Mouse (Mus musculus): ENCODE data around the gene Smad6.

Gene Smad6

DNA sequence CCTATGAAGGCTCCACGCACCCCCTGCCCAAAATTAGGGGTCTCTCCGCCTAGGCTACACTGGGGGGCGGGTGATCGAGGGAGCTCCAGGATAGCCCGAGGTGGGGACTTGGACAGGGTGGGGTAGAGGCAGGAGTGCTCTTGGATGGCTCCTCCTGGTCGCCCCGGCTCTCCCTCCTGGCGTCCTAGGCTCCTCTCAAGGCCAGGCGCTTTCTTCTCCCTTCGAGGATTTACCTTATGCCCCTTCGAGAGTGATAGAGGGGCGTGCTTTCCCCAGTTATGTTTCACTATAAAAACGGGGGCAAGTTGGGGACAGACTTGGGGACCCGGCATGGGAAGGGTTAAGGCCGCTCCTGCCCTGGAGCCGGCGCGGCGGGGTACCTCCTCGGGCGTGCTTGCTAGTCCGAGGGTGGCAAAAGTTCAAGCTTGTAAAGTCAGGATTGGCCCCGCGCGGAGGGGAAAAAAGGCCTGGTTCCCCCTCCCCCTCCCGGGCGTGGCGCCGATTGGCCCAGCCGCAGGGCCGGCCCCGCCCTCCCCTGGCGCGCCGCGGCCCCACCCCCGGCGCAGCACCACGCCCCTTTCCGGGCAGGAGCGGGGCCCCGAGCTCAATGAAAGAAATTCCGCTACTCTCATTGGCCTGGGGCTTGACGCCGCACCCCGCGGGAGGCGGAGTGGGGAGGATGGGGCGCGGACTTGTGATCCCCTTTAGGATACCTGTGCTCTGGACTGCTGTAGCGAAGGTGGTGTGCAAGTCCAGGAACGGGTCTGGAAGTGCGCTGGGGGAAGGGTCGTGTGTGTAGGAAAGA, 905 bp upstream of the Smad6 start:
- peak; percentile 98 for DNase-seq (ENCODE audit: low read depth, low spot score)

DNA sequence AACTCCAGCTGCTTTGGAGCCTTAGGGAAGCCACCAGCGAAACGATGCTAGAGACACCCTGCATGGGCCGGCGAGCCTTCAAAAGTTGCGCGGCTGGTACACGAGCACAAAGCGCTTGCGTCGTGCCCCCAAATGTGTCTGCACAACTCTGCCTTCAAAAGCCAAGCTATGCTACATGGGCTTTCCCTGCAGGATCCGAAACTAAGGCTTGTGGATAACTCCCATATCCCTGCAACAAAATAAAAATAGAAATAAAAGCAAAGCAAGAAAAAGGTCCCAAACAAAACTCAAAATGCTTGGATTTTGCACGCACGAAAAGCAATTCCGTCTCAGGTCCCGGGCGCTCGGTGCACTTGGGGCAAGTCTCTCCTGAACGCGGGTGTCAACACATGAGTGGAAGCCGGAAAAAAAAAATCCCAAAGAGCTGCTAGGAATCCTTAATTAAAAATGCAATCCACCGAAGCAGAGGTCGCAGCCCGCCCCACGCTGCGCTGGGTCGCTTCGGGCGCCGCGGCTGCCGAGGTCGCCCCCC, 474 bp downstream of the Smad6 start:
- DNase-seq (ENCODE audit: low read depth, low spot score) = peak; percentile 39

DNA sequence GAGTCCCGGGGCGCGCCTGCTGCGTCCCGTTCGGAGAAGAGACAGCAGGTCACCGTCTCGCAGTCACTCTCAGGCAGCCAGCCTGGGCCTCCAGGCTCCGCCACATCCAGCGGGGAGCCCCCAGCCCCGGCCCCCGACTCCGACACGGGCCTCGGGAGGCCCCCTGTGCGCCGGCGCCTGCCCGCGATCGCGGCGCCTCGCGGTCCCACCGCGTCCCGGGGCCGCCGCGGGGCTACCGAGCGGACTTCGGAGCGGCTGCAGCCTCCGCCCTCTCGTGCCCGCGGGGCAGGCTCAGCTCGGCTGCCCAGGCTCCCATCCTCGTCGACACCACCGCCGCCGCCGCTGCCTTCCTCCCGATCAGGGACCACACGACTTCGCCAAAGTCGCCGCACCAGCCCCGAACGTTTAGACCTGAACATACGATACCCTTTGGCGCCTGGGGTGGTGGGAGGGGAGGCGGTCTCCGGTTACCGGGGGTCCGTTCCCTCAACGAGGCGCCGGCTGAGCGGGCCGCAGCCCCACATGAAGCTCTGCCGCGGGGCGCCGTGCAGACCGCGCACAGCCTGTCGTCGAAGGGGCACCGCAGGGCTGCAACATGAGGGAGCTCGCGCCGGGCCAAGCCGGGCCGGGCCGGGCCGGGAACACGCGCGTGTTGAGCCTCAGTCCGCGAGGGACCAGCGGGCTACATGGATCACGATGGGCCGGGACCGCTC, 1.1 kb downstream of the Smad6 start:
- no peak for DNase-seq (ENCODE audit: low read depth, low spot score)

DNA sequence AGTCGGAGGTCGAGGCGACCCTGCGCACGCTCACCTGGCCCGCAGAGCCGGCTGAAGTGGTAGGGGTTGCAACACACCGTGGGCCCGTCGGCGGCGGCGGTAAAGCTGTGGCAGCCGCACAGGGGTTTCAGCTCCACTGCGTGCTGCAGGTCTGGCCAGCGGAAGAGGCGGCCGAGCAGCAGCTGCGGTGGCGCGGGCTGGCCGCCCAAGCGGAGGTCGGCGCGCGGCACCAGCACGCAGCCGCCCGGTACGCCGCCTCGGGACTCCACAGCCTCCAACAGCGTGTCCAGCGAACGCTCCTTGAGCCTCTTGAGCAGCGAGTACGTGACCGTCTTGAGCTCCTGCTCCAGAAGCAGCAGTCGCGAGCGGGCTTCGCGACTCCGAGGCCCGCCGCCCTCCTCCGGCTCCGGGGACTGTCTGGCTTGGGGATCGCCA, 1.7 kb downstream of the Smad6 start:
- DNase-seq (ENCODE audit: low read depth, low spot score) = no peak

DNA sequence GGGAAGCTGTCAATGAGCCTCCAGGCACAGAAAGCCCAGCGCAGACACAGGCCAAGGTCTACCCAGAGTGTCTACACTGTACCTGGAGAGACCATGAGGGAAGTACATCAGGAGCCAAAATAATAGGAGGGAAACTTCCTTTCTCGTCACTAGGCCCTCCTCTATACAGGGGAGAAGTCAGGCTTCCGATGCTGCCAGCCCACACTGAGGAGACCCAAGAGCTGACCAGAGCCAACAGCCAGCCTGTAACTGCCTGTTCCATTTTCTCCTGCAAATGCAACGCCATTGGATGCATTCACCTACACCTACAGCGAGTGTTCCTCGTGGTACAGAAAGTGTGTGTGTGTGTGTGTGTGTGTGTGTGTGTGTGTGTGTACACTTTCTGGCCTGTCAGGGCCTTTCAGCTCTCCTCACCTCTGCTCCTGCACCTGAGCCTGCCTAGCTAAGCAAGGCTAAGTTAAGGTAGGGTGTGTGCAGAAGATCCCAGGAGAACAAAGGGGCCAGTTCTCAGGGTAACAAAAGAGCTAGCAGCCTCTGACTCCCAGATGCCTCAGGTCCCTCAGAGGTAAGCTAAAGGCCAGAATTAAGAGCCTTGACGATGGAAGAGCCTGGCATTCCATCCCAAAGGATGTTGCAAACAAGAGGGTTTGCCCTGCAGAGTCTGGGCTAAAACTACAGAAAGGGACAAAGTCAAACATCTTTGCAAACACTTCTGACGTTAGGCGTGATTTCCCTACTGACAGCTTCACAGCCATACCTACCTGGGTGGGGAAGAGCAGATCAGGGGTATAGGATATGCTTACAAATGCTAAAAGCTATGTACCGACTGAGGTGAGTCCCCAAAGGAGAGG, 2.6 kb downstream of the Smad6 start:
- DNase-seq (ENCODE audit: low read depth, low spot score) = peak; percentile 54

DNA sequence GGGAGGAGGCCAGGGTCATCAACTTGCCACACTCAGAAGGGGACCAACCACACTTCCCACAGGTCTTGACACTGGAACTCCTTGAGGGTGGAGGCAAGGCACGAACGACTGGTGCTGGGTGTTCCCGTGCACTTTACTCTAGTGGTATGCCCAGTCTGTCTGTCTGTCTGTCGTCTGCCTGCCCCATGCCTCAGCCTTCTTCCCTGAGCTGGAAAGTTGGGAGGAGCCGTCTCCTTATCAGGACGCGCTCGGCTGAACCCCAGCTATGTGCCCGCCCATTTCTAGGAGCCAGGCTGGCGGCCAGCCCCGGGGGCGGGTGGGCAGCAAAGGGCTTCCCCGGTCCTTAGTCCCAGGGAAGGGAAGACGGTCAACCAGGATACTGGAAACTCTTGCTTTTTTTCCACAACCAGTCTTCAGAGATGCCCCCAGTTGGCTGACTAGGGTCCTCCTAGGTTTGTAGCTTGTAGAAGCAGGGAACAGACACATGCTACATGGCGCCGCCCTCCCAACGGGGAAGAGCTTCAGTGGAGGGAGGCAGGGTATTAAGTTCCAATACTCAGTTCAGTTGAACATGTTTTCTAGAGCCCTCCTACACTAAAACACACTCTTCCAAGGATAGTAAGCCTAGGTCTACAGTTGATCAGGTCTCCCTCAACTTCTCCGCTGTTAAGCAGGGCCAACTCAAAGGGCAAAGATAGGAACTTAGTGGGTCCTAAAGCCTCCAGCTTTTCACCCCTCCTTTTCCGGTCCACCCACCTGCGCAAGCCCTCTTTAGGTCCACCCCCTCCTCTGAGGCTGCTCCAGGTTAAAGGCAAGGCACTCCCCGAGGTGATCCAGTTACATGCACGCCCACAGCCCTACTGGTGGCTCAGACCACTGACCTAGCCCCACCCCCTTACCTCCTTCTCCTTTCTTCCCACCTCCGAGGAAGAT, 3.7 kb downstream of the Smad6 start:
- peak; percentile 98 for DNase-seq (ENCODE audit: low read depth, low spot score)

DNA sequence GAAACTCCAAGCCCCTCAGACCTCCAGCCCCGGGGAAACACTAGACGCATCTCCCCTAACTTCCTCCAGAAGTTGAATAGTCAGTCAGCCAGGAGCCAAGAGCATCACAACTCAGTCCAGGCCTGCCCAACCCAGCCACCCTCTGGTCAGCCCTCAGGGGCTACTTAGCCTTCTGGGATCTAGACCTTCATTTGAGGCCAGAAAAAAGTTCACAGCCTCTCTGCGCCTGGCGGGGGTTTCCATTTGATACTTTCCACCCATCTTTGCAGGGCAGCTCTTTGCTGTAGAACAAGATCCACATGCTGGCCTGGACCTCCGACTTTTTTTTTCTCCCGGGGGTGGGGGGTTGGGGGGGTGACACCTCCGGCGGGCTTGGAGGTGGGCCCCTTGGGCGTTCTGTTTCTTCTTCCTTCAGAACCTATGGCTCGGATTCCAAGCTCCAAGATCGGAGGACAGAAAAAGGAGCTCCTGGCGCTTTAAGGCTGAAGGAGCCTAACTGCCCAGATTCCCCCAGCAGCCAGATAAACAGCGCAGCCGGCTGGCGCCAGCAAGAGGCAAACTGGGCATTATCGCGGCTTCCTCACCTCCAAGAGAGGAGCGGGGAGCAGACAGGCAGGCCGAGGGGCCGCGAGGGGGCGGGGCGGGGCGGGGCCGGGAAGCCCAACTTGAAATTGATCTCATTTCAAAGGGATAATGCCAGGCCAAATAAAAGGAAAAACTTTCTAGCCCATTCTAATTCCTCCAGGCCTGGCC, 5.0 kb downstream of the Smad6 start:
- DNase-seq (ENCODE audit: low read depth, low spot score) = peak; percentile 71

DNA sequence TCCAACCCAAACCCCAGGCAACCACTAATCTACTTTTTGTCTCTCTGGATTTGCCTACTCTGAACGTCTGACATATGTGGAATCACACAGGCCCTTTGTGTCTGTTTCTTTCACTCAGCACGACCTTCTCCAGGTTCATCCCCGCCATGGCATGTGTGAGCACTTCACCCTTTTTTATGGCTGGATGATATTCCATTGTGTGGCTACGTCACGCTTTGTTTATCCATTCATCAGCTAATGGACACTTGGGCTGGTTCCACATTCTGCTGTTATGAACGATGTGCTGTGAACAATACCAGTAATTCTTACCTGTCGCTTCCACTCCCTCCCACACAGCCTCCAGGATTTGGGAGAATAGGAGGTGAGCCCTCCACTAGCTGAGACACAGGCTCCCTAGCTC, 5.8 kb downstream of the Smad6 start:
- DNase-seq (ENCODE audit: low read depth, low spot score) = no peak

DNA sequence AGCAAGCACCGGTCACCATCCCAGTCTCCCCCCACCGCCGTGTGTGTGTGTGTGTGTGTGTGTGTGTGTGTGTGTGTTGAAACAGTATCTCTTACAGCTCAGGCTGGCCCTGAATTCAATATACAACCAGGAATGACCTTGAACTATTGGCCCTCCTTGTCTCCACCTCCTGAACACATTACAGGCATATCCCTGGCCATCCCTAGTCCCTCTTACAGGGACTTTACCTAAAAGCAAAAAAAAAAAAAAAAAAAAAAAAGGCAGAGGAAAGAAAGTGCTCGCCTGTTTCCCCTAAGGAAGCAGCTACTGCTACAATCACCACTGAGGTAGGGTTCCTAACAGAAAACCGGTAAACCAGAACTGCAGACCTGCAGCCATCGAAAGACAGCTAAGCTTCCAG, 7.1 kb downstream of the Smad6 start:
- no peak for DNase-seq (ENCODE audit: low read depth, low spot score)

DNA sequence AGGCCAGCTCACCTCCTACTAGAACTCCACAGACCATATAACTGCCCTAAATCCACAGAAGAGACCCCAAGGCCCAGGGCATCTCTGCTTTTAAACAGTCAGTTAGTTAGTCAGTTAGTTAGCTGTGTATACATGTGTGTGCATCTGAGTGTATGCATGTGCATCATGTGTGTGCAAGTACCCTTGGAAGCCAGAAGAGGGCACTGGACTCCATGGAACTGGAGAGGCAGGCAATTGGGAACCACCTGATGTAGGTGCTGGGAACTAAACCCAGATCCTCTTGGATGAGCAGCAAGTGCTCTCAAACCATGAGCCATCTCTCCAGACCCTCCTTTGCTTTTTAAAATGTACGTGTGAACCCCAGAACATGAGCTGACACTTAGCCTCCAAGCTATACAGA, 10.5 kb downstream of the Smad6 start:
- peak; percentile 78 for DNase-seq (ENCODE audit: low read depth, low spot score)

DNA sequence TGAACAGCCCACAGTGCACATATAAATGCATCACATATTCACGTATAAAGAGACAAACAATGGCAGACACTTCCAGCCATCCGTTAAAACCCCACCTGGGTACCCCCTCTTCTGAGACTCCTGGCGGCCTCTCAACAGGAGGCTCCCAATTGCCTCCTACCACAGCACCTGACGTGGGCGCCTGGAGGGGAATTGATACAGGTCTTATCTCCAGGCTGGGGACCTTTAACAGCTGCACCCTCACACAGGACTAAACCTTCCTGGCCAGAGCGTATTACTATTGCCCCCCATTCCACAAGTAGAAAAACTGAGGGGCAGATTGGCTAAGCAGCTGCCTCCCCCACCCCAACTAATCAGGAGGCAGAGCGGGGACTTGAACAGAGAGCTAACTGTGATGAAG, 18.9 kb downstream of the Smad6 start:
- DNase-seq (ENCODE audit: low read depth, low spot score) = no peak

DNA sequence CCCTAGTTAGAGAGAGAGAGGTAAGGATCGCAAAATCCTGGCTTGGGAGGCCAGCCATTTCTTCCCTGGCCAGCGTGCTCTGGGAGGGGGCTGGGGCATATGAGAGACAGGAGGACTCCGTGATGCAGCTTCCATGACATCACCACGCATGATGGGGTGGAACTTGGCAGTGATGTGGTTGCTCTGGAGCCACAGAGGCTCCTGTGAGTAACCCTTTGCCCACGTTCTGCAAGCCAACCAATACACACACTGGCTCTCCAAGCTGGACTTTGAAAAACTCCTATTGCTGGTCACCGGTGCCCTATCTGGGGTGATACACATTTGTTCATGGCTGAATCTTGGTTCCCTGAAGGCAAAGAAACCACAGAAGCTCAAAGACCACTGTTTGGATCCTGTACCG, 20.8 kb downstream of the Smad6 start:
- no peak for DNase-seq (ENCODE audit: low read depth, low spot score)

DNA sequence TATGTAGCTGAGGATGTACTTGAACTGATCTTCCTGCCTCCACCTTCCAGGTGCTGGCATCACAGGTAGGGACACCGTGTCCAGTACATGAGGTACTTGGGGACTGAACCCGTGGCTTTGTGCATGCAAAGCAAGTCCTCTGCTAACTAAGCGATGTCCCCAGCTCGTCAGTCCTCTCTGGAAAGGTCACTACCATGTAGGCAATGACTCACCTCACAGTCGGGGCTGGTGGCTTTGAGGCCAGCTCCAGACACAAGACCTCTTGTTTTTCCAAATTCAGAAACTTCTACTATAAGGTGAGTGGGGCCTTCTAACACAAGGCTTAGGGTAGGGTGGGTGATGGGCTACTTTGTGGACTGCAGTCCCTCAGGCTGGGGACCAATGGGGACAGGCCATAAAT, 21.8 kb downstream of the Smad6 start:
- no peak for DNase-seq (ENCODE audit: low read depth, low spot score)

DNA sequence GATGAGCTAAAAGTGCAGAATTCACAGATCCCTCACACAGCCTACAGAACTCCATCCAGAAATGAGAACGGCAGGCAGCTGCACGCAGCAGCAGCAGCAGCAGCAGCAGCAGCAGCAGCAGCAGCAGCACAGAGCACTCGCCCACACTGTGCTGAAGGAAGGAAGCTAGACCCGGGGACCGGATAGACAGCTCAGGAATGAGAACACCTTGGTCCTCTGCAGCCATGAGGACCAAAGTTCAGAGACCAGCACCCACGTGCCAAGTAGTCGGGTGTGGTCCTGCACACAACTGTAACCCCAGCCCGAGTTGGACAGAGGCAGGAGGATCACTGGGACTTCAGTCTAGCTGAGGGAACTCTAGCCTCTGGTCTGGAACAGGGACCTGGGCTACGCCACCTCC, 22.7 kb downstream of the Smad6 start:
- DNase-seq (ENCODE audit: low read depth, low spot score) = no peak

DNA sequence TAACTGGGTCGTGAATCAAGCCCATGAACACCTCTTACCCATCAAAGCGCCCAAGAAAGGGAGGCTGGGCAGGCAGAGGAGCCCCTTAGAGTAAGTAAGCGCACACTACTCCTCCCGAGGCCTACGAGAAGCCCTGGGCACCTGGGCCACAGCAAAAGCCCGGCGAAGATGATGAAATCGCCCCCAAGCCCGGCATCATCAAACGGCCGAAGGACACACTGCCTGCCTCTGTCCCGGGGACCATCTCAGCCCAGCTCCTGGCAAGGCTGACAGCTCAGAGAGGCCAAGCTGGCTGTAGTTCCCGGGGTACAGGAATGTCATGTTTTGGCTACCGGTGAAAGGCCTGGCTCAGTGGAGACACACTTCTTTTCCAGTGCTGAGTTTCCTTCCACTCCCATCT, 23.8 kb downstream of the Smad6 start:
- no peak for DNase-seq (ENCODE audit: low read depth, low spot score)

DNA sequence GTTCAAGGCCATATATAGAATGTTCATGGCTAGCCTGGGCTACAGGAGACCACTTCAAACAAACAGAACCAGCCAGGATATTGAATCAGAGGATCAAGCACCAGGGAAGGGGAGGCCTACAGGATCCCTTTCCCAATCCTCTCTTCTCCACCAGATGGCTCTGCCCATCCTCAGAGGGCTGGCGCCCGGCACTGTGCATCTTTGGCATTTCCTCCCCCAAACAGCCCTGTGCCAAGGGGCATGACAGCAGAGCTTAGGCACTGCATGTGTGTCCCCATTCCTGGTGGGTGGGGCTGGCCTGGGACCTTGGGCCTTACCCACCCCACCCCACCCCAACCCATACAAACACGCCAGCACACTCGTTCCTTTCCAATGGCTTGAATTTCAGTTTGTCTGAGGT, 24.4 kb downstream of the Smad6 start:
- DNase-seq (ENCODE audit: low read depth, low spot score) = no peak

DNA sequence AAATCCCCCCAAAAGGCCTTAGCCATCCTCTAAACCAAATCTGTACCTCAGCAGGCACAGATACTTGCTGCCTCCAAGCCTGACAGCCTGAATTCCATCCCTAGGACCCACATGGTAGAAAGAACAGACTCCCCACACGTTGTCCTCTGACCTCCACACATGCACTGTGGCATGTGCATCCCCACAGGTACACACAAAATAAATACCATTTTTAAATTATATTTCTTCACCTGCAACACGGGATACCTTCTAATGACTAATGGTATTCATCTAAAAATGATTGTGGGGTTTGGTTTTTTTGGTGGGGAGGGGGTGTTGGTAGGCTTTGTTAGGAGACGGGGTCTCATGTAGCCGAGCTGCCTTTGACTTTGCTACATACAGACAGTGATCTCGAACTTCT, 28.6 kb downstream of the Smad6 start:
- DNase-seq (ENCODE audit: low read depth, low spot score) = no peak

DNA sequence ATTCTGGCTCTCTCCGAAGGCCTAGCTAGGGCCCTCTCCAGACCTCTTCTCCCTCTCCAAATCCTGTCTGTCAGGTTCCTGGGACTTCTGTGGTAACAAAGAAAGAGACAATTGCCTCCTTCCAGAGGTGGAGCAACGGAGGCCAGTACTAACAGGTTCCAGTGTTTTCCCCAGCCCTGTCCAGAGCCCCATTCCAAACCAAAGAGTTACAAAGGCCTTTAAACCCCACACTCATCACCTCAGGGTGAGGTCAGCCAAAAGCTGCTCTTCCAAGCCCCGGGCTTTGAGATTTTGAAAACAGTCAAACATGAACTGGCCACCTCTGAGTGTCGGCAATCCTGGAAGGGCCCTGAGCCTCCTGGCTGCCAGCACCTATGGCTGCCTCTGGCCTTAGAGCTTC, 29.1 kb downstream of the Smad6 start:
- no peak for DNase-seq (ENCODE audit: low read depth, low spot score)

DNA sequence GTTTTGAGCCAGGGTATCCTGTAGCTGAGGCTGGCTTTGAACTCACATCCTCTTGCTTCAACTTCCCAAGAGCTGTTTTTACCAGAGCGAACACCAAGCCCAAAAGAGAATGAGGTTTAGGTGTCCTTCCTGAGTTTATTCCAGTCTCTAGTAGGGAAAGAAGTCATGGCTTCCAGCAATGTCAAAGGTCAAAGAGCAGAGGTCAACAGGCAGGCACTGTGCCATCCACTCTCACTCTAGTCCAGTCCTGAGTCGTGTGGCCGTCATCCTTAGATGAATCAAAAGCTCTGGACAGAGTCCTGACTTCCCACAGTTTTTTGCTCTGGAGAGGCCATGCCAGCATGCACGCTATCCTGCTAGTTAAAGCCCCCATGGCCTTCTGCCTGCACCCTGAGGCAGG, 30.7 kb downstream of the Smad6 start:
- DNase-seq (ENCODE audit: low read depth, low spot score) = no peak

DNA sequence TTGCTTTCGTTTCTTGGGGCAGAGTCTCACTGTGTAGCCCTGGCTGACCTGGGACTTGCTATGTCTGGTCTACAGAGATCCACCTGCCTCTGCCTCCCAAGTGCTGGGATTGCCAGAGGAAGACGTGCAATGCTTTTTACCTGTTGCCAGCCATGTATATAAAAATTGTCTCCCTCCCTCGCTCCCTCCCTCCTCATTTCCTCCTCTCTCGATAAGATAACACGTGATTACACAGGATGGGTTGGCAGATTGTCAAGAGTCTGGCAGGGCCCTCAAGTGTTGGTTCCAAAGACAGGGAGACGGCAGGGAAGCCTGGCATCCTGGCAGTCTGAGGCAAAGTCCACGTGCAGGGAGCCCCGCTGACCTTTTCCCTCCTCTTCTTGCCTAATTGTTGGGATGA, 32.2 kb downstream of the Smad6 start:
- no peak for DNase-seq (ENCODE audit: low read depth, low spot score)
